Mouse (Mus musculus) lung, adult 2 months (tissue): ENCODE results near the gene Adam12. TPM values are rescaled to one million over a fixed set of nuclear protein-coding genes. Genes with fewer than 3 reads are reported as not detected.

Experiments used
- DNase-seq: peaks from one replicate; pipeline ENCODE4 v3.0.0; 2022
- H3K4me1 ChIP-seq: fragments of 200-500 bp; 2 replicates; pipeline ENCODE4 v1.6.1; 2011; ENCODE audit warnings: low read length; ENCODE audit not compliant: control insufficient read depth, insufficient read depth
- H3K4me3 ChIP-seq: fragments of 200-500 bp; replicated peaks from 2 replicates; pipeline ENCODE3; 2011; ENCODE audit warnings: low read depth, mild to moderate bottlenecking, control low read depth, low read length; ENCODE audit errors: extremely low read depth
- CTCF ChIP-seq: fragments of 200-500 bp; IDR thresholded peaks from 2 replicates; pipeline ENCODE4 v1.5.1; 2011; ENCODE audit warnings: mild to moderate bottlenecking, low read length, control low read depth; ENCODE audit not compliant: insufficient read depth
- POLR2A ChIP-seq: fragments of 200-500 bp; IDR thresholded peaks from 2 replicates; pipeline ENCODE4 v1.6.1; 2011; ENCODE audit warnings: low read depth, mild to moderate bottlenecking, control low read depth, low read length, borderline replicate concordance; ENCODE audit errors: extremely low read depth
- WGBS: fragments of 180-500 bp; shearing (Covaris S2); methylation state at CpG from one replicate; pipeline ENCODE4 v1.1.7; 2018; 5-methylcytosine and 5-hydroxymethylcytosine counted together
- polyA plus RNA-seq: library from polyadenylated mRNA; depleted of rRNA; stranded (reverse); fragments of >200 nt; gene quantifications from 2 replicates; pipeline ENCODE4 v1.2.3, GENCODE M21; 2012

Adam12 gene
- polyA plus RNA-seq, 1 experiment: 1.1 TPM

GRCm38 (mm10) chr7:134099010-134099409 is 132.9 kb downstream of the Adam12 start:
- TF ChIP-seq CTCF: no peak
- TF ChIP-seq POLR2A: no peak
- Histone ChIP-seq H3K4me1 (no peaks in the 10 kb centered on the region), H3K4me3 (no peak overlapping the region)
- no peak for DNase-seq
- 40% methylated on average over 4 of the region's 4 CpGs for WGBS

GRCm38 (mm10) chr7:134097861-134098260 is 134.1 kb downstream of the Adam12 start:
- WGBS: 97% methylated on average over 2 of the region's 2 CpGs
- no peak for DNase-seq
- TF ChIP-seq CTCF (no peak), POLR2A (no peak)
- Histone ChIP-seq H3K4me3 (no peak overlapping the region), H3K4me1 (no peaks in the 10 kb centered on the region)

- Histone ChIP-seq H3K4me3 (no peak overlapping the region), H3K4me1 (no peaks in the 10 kb centered on the region)
- no peak for DNase-seq
- 80% methylated on average over 2 of the region's 2 CpGs for WGBS
- TF ChIP-seq CTCF (no peak), POLR2A (no peak)
Observed at GRCm38 (mm10) chr7:134093871-134094270, 138.1 kb downstream of the Adam12 start.

GRCm38 (mm10) chr7:134090764-134091163 is 141.2 kb downstream of the Adam12 start:
- WGBS: 40% methylated on average over 3 of the region's 3 CpGs
- no peak overlapping the region for H3K4me3 ChIP-seq
- H3K4me1 ChIP-seq: no peaks in the 10 kb centered on the region
- TF ChIP-seq POLR2A: no peak
- no peak for TF ChIP-seq CTCF
- no peak for DNase-seq

GRCm38 (mm10) chr7:134090256-134090655 is 141.7 kb downstream of the Adam12 start:
- DNase-seq: no peak
- TF ChIP-seq POLR2A (no peak), CTCF (no peak)
- Histone ChIP-seq H3K4me3 (no peak overlapping the region), H3K4me1 (no peaks in the 10 kb centered on the region)
- 96% methylated on average over 9 of the region's 9 CpGs for WGBS

GRCm38 (mm10) chr7:134088548-134089347 is 143.2 kb downstream of the Adam12 start:
- TF ChIP-seq POLR2A (no peak), CTCF (no peak)
- DNase-seq: no peak
- Histone ChIP-seq H3K4me3 (no peak overlapping the region), H3K4me1 (no peaks in the 10 kb centered on the region)
- 87% methylated on average over 14 of the region's 14 CpGs for WGBS

GRCm38 (mm10) chr7:134085396-134085795 is 146.6 kb downstream of the Adam12 start:
- 75% methylated on average over 2 of the region's 2 CpGs for WGBS
- no peaks in the 10 kb centered on the region for H3K4me1 ChIP-seq
- TF ChIP-seq CTCF (no peak), POLR2A (no peak)
- no peak overlapping the region for H3K4me3 ChIP-seq
- DNase-seq: no peak

- H3K4me1 ChIP-seq: no peaks in the 10 kb centered on the region
- TF ChIP-seq POLR2A (no peak), CTCF (no peak)
- H3K4me3 ChIP-seq: no peak overlapping the region
- no peak for DNase-seq
Observed at GRCm38 (mm10) chr7:134084926-134085325, 147.0 kb downstream of the Adam12 start.

GRCm38 (mm10) chr7:134081307-134082072 is 150.5 kb downstream of the Adam12 start:
- WGBS: 87% methylated on average over 8 of the region's 8 CpGs
- TF ChIP-seq POLR2A (no peak), CTCF (no peak)
- DNase-seq: no peak
- Histone ChIP-seq H3K4me1 (no peaks in the 10 kb centered on the region), H3K4me3 (no peak overlapping the region)
